Mouse (Mus musculus) skeletal muscle tissue, postnatal 0 days (tissue): ENCODE measurements around the gene Clec14a. TPM values are rescaled to one million over a fixed set of nuclear protein-coding genes. Genes with fewer than 3 reads are reported as not detected.

Source experiments
- polyA plus RNA-seq: library from polyadenylated mRNA; unstranded; fragments of >200 nt; fragmentation: Nextera tagmentation; extraction: Ambion mirVana; gene quantifications from 2 replicates; pipeline ENCODE4 v1.2.1, GENCODE M21; 2015

Gene Clec14a
- 11.2 and 12.4 TPM in 2 replicates for polyA plus RNA-seq

GRCm38 (mm10) chr12:58268563-58269501, at the start of gene Clec14a:
Gene Clec14a (minus strand): TSS chr12:58269290.

Other genes starting within 250 kb of the Clec14a start
- 0.27 and 0.36 TPM in 2 replicates for gene Sstr1, start 57.5 kb downstream of the Clec14a start, polyA plus RNA-seq